9 mouse cellular contexts compared by ENCODE assay signal in genomic region chr7:98071620-98072019, GRCm38 (mm10). TPM values are rescaled to one million over a fixed set of nuclear protein-coding genes. Genes with fewer than 3 reads are reported as not detected.
DNase-seq lines count a peak whose midpoint lies in the region; ATAC-seq and TF ChIP-seq lines count a peak whose summit lies in the region.
"Had no signal": no experiment of that assay in that cellular context is flagged by ENCODE, and none has a peak within 500 bp of the region (broad histone marks: within the 10 kb centered on the region; RNA-seq: fewer than 3 reads in every experiment).

No protein-coding gene starts in this region.

- in situ Hi-C loops in Patski (cut with MboI; ENCODE audit: low pct_unique_long_range_greater_than_20kb): loop anchor here (5.0 kb wide), 1 partner anchor 51 kb away; no protein-coding TSS in a partner anchor

- CTCF ChIA-PET in Patski (lab: Charles Lee): interaction anchor here (0.7 to 1.7 kb wide), 5 partner anchors 8 to 55 kb away, joined by 3 to 7 read pairs (median 4); no protein-coding TSS in a partner anchor

- no peak overlapping the region for H3K4me3 ChIP-seq in left cerebral cortex, adult 2 months
- H3K4me3 ChIP-seq: myocyte had no signal

- TF ChIP-seq CTCF in Patski (IDR thresholded peaks at IDR 0.05): no peak
- TF ChIP-seq CTCF in left cerebral cortex, adult 2 months (IDR thresholded peaks at IDR 0.05): peak; percentile 97

- POLR2A ChIA-PET in Patski (lab: Charles Lee): no interaction called here

- H3K27me3 ChIP-seq in Patski: peaks cover 2% of the 10 kb centered on the region

- no peak for ATAC-seq in Patski
- peak; percentile 94 for ATAC-seq in megakaryocyte progenitor cell, adult 5-6 weeks (replicated peaks; ENCODE audit: poor library complexity)

- intact Hi-C loops in left cerebral cortex, adult 2 months (cut with DNase I): loop anchor here (1.0 kb wide), 1 partner anchor 49 kb away; no protein-coding TSS in a partner anchor

- H3K27ac ChIP-seq in left cerebral cortex, adult 2 months: no peak overlapping the region

- peak; percentile 9 for DNase-seq in Patski (ENCODE audit: low read depth, low spot score)
- peak; percentile 84 for DNase-seq in cerebellum, adult 8-10 months
- DNase-seq in frontal cortex, postnatal 10 days (ENCODE audit: low spot score in 2 of 2): peak; percentile 33 to 66
- peak; percentile 88 for DNase-seq in induced T-regulatory cell, adult 2 months (ENCODE audit: low read depth)
- peak; percentile 60 to 80 for DNase-seq in left cerebral cortex, adult 2 months (ENCODE audit: extremely low spot score in 1 of 2, low spot score in 2 of 2)
- peak; percentile 46 for DNase-seq in right cerebral cortex, postnatal 25 days
- DNase-seq in urinary bladder, postnatal 4 days (ENCODE audit: low spot score in 2 of 2): peak; percentile 66 to 89

RNA-seq across cellular contexts. Expression of gene Myo7a, which starts 47.7 kb away (rescaled TPM):
- 4.0 TPM for polyA plus RNA-seq in Patski (2021)
- 10 to 100 TPM; 12.7 to 15.1 TPM for total RNA-seq in left cerebral cortex, adult 2 months (2021)
- total RNA-seq in megakaryocyte progenitor cell, adult 5-6 weeks (2015): 16.0 and 17.1 TPM in 2 replicates
- 22.0 and 29.0 TPM in 2 replicates for total RNA-seq in megakaryocyte progenitor cell, adult 5-6 weeks (2017)

Comparison
In these comparisons a context has a peak if more than half of its experiments do, and no peak if none do; other contexts are left out.
1. DNase-seq: peak in every context shown above with its lines; median percentile 88 in induced T-regulatory cell, adult 2 months; 84 in cerebellum, adult 8-10 months; 78 in urinary bladder, postnatal 4 days; 70 in left cerebral cortex, adult 2 months; 50 in frontal cortex, postnatal 10 days; 46 in right cerebral cortex, postnatal 25 days; 9 in Patski.